Mouse (Mus musculus) adrenal gland, postnatal 25 days (tissue): ENCODE data around the gene Mbnl2. TPM values are rescaled to one million over a fixed set of nuclear protein-coding genes. Genes with fewer than 3 reads are reported as not detected.

Experiments
- DNase-seq: peaks from one replicate; pipeline ENCODE4 v3.0.0; 2021; ENCODE audit warnings: mixed read lengths
- total RNA-seq: library from RNA; stranded (reverse); gene quantifications from 2 replicates; pipeline ENCODE4 v1.2.3, GENCODE M21; 2021

The Mbnl2 gene
- total RNA-seq, 1 experiment from 2014 or later: 226 TPM

DNA sequence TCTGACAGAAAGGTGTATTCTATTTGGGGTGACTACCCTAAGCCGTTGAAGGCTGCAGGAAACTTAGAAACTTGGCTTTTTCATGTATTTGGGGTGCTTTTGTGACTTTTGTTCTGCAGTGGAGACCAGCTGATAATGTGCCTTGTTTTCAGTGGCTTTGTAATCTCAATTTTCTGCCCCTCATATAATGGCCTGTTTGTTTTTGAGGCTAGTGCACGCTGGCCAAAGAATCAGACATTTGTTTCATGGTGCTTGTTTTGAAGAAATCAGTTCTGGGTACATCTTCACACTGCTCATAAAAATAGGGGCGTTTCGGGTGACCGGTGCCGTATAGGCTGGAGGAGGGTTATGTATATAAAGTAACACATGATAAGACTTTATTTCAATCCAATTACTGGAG is 22.4 kb downstream of the Mbnl2 start:
- no peak for DNase-seq

DNA sequence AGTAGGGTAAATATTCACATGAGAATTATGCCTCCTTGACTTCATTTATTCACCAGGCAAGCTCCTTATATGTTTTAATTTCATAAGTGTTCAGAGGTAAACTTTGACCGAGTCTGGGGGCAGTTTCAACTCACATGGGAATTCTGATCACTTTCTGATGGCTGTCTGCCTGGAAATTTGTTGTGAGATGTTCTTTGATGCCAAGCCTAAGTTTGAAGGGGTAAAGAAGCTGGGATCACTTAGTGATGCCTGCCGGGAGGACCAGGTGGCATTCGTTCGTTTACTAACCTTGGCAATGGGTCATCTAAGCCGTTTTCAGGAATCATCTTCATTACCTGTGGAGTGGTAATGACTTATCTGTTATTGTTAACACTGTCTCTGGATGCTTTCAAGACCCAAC is 23.0 kb downstream of the Mbnl2 start:
- DNase-seq: no peak

DNA sequence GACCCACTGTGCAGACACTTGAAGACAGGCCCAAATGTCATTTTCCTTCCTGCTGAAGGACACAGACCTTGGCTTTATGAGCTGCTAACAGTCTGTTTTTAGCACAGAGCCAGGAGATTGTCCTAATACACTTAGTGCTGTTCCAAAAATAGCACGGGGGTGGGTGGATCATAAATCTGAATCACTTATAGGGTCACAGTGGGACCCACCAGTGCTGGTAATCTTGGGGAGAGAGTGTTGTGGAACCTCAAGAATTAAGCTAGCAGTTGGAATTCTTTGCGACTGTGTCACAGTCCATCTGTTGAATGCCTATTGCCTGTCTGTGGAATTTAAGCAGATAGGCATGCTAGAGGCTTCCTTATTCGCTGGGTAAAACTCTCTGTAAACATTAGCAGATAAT is 24.2 kb downstream of the Mbnl2 start:
- no peak for DNase-seq

DNA sequence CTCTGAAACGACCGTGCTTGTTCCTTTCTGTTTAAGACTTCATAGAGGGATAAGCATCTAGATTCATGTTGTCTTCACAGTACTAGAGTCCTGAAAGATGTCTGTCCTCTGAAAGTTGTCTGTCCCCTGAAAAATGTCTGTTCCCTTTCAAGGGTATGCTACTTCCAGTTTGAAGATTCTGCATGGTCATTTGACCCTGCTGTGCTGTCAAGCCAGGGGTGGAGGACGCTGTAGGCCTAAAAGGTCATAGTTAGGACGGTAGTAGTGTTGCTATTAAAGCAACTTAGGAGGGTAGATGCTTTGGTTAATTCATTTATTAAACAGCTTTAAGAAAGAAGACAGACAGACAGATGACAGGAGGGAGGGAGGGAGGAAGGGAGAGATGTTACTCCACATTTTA is 24.7 kb downstream of the Mbnl2 start:
- no peak for DNase-seq

DNA sequence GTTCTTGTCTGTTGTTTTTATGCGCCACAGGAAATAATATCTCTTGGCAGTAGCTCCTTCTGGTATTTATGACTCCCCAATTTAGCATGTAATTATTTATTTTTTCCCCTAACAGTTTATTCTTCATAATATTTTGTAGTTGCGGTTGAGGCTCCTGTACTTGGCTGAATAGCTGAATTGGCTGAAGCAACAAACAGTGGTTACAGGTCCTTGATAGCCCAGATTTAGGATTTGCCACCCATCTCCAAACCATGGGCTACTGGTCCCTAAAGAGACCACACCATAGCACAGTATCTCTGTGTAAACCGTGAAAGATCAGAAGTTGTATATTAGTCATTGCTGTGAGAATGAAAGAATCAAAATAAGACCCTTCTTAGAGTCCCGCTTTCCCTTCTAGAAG is 25.3 kb downstream of the Mbnl2 start:
- DNase-seq: no peak

DNA sequence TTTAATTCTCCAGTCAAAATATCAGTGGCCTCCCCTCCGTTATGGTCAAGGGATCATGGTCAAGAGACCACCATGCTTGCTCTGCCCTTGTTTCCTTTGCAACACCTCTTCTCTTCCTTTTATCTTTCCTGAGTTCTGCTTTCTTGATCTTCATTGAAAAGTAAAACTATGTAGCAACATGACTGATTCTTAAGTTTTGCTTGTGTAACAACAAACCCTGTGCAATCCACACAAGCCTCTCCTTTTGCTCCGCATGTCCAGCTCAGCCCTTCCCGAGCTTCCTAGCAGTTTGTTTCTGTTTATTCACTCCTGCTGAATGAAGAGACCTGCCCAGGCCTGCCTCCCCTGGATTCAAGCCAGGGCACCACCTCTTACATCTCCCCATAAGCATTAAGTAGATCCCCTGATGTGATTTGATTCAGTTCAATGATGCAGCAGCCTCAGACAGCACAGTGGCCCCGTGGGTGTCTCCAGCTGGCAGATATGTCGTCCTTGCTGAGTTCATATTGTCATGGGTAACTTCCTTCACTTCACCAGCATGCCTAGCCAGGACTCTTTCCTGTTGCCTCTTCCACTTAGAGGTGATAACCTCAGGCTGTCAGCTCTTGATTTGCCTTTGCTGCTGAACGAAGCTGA is 27.6 kb downstream of the Mbnl2 start:
- DNase-seq: peak; percentile 36

DNA sequence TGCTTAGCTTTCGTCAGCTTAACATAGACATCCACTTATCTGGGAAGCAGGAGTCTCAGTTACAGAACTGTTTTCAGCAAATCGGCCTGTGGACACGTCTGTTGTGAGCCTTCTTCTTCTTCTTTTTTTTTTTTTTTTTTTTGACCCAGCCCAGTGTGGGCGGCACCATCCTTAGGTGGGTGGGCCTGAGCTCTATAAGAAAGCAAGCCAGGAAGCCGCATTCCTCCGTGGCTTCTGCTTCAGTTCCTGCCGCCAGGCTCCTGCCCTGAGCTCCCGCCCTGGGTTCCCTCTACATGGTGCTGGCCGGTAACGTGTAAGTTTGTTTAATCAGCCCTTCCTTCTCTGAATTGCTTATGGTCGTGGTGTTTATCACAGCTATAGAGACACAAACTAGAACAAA is 30.8 kb downstream of the Mbnl2 start:
- no peak for DNase-seq

DNA sequence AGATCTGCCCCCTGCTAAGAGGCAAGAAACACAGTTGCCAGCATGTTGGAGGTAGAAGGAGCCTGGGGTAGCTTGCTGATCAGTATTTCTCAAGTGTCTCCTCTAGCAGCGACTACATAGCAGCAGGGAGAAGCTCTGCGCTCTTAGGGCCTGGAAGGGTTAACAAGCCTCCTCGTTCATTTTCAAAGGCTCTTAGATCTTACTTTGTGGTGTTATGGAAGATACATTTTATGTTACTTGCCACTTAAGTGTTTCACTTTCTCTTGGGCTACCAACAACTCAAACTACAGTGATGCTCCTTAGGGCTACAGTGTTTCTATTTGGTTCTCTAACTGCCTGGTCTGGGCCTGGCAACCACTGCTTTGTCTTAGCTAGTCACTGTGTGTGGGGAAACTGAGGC is 31.9 kb downstream of the Mbnl2 start:
- DNase-seq: no peak

DNA sequence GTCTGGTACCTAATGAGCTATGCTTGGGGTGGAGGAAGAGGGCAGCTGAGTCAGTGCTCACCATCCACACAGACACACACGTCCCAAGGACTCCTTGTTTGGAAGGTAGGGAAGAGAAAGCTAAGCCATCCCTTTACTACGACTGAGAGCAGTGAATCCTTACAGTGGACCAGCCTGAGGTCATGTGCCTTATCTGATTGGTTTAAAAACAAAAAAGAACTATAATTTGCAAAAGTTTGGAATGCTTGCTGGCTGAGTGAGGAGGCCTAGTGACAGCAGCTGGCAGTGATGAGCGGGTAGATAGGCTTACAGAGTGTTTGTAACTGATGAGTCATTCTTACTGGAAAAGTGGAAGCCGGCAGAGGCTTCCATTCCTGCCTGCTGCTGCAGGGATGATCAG is 32.5 kb downstream of the Mbnl2 start:
- DNase-seq: no peak

DNA sequence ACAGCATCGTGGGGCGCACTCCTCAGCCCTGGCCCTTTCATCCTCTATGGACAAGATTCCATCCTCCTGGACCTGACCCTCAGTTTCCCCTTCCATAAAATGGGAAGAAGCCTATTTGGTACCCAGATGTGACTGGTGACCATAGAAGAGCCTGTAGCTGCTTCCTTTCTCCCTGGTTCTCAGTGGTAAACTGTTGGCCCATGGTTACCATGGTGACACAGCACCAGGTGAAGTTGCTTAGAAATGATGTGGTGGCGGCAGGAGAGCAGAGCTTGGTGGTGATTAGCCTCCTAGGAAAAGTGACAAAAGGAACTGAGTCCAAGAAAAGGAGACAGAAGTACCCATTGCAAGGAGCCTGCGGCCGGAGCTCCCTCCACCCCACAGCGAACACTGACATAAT is 34.2 kb downstream of the Mbnl2 start:
- no peak for DNase-seq

DNA sequence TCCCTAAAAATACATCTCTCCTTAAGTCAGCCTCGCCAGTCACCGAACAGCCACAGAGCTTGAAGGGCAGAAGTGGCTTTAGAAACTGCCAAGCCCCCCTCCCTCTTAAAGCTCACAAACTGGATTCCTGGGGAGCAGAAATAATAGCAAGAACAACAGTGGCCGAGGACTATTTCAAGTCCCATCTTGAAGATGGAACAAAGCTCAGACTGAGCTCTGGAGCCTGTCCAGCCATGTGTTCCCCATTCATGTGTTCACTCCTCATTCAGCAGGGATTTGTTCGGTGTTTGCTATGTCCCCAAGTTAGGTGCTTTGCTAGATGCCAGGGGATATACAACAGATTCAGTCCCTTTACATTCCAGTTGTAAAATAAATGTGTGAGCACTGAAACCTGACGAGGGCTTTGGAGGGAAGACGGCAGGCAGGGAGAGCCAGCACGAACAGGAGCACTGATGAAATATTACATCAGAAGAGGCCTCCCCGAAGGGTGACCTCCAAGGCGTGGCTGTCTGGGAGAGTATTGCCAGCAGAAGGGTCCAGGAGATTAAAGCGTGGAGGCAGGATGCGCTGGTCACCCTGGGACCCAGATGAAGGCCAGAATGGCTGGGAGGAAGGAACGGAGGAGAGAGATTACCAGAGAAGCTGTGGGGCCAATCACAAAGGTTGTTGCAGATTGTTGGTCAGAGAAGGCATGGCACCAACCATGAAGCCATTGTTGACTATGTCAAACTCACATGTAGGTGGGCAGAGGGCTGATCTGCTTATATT is 36.0 kb downstream of the Mbnl2 start:
- no peak for DNase-seq

DNA sequence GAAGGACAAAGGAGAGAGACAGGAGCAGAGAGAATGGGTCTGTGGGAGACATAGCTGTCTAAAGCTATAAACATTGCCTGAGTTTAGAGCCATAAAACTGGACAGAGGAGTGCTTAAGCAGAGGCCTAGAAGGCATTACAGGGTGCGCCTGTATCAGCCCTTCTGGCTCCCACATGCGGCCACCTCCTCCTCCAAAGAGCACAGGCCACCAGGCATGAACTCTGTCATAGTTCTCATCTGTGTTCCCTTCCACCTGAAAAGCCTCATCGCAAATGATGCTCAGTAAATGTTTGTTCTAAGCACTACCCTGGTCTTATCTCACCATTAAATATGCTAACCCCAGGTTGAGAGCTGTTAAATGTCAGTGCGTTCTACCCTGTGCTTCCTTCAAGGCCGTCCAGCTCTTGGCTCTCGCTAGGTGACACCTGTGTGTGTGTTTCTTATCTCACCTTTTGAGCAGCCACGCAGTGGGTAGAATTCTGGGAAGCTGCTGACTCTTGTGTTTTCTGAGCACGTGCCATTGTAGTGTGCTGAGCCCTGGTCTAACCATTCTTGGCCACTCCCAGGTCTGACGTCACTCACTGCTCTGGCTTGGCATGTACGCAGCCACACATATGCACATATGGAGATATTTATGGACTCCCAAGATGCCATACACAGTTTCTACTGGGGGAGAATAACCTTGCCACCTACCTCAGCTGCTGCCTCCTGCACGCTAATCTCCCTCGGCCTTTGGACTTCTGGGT is 37.4 kb downstream of the Mbnl2 start:
- DNase-seq: no peak

DNA sequence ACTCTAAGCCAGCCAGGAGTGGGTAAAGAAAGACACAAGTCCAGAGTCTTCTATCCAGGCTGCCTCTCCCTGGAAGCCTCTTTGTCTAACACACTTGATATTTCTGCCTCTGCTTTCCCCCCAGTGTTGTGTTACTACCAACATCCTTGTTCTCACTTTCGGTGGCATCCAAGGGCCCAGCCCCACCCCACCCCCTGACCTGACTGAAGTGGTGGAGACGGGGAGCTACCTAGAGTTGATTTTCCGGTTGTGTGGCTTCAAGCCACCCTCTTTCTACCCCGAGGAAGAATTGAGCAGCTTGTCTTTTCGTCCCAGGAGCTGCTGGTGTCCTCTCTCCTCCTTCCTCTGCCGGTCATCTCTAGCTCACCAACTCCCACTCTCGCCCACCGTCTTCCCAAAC is 38.0 kb downstream of the Mbnl2 start:
- DNase-seq: no peak

DNA sequence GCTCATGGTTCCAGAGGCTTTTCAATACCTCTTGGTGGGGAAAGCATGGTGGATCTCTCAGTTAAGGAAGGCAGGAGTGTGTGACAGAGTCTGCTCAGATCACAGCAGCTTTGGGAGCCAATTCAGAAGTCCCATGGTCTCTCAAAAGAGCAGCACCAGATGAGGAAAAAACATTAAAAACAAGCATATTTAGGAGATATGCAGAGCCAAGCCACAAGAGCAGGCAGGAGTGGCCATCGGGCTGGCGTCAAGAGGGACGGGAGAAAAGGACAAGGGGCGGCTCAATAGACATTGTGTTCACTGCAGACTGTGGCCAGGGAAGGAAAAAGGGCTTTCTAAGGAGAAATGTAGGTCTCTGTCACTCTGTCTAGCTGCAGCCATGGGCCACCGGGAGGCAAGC is 40.3 kb downstream of the Mbnl2 start:
- DNase-seq: no peak

DNA sequence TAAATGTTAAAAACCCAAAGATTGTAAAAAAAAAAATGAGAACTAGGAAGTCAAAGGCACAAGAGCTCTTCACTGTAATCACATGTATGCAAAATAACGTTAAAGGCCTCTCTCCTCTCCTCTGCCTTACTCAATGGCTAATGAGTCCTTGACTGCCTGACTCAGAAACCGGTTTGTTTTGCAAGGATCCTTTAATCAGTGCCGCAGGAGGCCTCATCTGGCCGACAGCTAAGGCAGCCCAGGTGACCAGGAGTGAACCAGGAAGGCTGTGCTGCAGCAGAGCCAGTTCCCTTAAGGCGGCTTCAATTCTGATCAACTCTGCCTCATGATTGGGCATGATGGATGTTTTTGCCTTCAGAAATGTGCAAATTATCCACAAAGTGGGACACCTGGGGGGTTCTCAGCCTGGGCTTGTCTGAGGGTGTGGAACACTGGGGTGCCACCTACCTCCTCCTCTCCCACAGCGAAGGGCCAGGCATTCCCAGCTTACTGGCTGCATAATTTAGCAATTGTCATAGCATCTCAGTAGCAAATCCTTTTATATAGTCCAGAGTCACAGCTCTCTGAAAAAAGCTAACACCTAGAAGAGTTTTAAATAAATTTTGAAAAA is 43.0 kb downstream of the Mbnl2 start:
- no peak for DNase-seq

DNA sequence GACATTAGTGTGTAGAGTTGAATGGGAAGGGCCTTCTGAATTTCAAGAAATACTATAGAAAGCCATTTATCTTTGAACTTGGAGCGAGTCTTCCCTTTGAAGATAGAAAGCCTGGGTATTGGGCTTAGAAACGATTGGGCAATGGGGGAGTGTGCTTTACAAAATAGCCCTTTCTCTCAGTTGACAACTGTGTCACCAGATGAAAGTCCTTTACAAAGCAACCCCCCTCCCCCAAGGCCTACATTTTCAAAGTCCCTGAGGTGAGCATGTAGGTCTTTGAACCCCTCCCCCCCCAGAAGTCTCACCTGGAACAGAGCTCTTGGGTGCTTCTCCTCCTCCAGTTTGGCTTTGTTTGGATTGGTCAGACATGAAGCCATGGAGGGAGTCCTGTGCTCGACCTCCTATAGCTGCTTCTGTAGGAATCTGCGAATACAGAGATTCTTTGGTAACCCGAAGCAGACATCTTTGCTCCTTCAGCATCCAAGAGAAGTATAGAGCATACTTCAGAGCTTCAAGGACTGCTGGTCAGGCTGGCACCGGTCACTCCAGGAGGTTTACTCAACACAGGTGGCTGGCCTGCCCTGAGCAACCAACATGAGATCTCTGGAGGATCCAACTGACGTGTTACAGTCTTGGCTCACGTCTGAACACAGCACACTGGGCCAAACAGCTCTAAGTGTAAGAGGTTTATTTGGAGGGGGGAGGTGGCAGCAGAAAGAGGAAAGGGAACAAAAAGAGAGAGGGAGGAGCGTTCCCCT is 43.7 kb downstream of the Mbnl2 start:
- no peak for DNase-seq

DNA sequence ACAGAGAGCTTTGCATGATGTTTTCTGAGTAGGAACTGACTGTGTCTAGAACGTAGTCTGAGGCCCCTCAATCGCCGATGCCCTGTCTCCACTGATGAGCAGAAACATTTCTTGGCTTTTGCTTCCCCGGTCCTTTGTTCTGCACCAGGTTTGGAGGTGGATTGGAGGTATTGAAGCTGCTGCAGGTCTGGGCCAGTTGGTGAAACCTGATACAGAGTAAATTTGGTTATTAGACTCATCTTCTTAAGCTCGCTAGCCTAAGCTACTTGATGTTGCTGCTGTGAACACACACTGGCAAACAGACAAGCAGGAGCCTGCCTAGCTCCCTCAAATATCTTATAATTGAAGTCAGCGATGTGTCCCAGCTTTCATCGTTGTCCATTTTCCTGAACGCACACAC is 46.6 kb downstream of the Mbnl2 start:
- no peak for DNase-seq

DNA sequence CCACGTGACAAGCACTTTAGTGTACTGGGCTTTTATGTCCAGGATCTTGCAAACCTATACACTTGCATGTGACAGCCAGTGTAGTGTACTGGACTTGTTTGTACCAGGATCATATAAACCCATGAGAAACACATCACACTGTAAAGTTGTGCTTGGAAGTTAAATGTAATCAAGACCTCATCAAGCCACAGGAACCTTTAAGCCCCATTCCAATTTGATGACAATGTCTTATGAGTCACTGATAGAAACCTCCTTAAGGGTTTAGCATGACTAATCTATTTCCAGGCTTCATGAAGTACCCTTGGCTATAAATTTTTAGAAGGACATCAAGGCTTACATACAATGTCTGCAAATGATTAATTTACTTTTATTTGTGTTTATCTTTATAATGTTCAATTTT is 47.6 kb downstream of the Mbnl2 start:
- DNase-seq: no peak

DNA sequence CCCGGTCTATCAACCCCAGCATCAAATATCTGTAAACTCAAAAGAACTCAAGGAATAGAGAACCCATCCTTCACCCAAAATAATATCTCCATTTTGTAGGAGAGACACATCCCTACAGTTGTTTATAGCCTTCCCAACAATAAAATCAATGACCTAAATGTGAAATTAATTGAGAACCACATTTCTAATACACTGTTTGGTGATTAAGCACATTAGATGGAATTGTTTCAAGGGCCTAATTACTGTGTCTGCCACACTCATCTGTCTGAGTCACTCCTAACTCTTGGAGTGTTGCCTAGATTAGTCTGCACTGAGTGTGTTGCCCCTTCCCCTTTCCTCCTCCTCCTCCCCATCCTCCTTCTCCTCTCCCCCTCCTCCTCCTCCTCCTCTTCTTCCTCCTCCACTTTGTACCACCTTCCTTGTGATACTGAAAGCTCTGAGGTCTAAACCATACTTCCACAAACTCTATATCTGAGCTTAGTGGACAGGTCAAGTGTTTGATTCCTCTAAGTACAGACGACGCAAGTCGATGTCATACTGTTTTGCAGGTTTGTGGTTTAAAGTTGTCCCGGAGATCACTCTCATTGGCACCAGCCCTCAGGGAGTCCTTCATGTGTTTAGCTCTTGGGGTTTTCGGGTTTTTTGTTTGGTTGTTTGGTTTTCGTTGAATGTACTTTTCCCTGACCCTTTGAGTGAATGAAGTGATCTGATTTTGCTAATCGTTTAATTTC is 48.8 kb downstream of the Mbnl2 start:
- DNase-seq: no peak

DNA sequence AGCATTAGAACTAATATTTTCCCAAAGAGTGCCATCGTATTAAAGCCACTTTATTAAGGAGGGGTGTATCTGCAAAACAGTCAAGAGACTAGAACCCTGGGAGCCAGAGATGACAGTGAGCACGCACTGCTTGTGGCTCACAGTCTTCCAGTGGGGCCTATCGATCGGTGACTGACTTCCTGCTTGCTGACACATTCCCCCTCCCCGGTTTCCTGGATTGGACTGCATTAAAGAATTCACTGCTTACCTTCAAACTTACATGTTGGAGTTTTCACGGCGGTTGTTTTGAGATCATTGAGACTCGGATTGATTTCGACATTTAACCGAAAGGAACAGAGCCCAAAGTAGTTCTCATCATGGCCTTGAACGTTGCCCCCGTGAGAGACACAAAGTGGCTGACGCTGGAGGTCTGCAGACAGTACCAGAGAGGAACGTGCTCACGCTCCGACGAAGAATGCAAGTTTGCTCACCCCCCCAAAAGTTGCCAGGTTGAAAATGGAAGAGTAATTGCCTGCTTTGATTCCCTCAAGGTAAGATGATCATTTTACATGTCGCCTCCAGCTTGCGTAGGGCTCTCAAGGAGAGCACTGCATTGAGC is 49.5 kb downstream of the Mbnl2 start:
- no peak for DNase-seq

DNA sequence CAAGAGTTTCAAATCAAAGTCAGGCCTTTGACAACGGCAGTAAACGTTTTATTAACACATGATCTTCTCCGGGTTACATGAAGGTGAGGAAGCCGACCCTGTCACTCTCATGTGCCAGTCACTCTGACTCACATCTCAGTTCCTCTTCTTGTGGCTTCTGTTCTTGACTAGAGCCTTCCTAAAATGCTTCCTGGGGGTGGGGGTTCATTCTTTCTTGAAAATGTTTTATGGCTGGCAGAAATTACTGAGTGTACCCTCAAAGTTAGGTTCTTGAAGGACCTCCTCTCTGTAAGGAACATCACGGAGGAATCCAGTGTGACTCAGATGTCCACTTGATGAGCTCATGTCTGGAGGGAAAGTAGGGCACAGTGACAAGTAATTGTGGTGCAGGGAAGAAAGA is 50.2 kb downstream of the Mbnl2 start:
- DNase-seq: no peak
